Mouse (Mus musculus) kidney, postnatal 36 days (tissue): Measurements from ENCODE around the gene 4930451I11Rik.

ENCODE experiments used
- DNase-seq, 2 experiments: peaks; one replicate each; pipeline ENCODE4 v3.0.0; 2021 to 2022; ENCODE audit warnings: mixed read lengths in 2 of 2

Gene 4930451I11Rik

DNA sequence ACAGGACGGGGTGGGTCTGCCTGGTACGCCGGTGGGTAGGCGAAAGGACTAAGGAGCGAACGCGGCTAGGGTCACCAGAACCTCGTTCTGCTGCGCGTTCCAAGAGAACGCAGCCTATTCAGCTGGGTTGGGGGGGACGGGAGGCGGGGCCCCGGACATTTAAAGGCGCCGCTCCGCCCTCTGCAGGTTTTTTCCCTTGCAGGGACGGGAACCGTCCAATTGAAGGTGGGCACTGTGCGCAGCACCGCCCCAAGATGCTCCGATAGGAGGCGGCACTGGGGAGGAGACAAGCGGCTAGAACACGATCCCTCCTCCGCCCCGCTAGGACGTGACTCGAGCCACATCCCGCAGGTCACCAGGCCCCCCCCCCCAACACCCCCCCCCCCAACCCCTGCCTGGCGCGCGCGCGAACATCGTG, 32.4 kb downstream of the 4930451I11Rik start:
- DNase-seq = peak; percentile 97 to 99

- peak; percentile 37 to 71 for DNase-seq
These were observed 33.1 kb downstream of the 4930451I11Rik start for GRCm38 (mm10) chr7:126798127-126799049.

GRCm38 (mm10) chr7:126797411-126798126, 33.9 kb downstream of the 4930451I11Rik start, which contains the start of gene Fam57b:
Gene Fam57b (plus strand): TSS chr7:126797668.
- peak in 1 of 2 experiments; percentile 41 for DNase-seq

DNA sequence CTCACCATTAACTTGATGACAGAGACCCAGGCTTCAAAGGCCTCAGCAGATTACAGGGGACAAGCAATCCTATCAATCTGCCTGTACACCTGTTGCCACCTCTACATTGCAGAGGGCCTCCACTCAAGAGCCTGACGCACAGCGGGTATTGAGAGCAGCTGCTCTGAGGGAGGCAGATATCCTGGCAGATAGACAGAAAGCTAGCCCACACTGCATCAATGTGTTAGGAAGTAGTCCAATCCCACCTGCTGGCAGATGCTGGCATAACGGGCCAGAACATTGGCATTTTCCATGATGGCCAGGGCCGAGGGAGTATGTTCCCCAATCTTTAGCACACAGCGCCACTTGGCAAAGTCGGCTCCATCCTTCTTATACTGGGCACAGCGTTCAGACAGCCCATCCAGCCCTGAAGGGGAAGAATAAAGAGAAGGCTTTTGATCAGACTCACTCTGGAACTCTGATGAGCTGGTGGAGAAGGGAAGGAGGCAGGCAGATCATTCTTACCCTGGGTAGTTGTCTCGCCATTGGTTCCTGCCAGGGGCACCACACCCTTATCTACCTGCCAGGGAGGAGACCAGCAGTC, 35.0 kb downstream of the 4930451I11Rik start:
- DNase-seq = peak in 1 of 2 experiments; percentile 53

DNA sequence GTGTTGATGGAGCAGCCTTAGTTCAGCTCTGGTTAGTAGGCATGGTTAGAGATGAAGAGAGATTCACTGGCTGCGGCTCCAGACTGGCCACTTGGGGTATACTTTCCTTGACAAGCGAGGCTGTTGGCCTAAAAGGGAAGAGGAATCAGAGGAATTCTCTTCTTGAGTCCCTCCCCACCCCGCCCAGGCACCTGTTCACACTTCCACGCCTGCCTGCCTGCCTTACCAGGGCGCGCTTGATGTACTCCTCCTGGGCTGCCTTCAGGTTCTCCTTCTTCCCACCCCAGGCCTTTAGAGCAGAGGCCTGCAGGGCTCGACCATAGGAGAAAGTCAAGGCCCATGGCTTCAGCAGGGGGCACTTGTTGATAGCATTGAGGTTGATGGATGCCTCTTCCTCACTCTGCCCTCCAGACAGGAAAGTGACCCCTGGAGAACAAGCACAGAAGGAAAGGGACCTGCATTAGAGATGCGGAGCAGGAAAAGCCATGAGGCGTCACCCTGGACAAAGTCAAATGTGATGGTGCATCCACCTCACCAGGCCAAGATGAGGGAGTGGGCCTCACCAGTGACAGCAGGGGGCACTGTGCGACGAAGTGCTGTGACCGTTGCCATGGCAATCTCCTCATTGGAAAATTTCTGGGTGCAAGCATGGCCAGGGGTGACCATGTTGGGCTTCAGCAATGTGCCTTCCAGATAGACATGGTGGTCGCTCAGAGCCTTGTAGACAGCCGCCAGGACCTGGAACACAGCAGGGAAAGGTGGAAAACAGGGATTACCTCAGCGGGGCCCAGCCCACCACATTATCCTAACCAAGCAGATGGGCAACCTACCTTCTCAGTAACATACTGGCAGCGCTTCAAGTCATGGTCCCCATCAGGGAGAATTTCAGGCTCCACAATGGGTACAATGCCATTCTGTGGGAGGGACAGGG, 35.8 kb downstream of the 4930451I11Rik start:
- DNase-seq = no peak

DNA sequence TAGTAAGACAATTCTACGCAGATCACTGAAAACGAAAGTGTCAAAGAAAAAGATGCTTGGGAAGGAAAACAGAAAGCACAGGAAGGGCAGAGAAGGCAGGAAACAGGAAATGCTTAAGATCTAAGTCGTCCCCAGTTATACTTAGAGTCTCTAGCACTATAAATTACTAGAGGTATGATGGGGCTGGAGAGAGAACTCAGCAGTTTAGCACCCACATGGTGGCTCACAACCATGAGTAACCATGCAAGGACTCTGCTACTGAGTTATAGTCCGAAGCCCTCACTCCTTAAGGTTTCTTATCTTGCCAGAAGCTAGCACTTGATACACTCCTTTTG, 37.2 kb downstream of the 4930451I11Rik start:
- DNase-seq = no peak

DNA sequence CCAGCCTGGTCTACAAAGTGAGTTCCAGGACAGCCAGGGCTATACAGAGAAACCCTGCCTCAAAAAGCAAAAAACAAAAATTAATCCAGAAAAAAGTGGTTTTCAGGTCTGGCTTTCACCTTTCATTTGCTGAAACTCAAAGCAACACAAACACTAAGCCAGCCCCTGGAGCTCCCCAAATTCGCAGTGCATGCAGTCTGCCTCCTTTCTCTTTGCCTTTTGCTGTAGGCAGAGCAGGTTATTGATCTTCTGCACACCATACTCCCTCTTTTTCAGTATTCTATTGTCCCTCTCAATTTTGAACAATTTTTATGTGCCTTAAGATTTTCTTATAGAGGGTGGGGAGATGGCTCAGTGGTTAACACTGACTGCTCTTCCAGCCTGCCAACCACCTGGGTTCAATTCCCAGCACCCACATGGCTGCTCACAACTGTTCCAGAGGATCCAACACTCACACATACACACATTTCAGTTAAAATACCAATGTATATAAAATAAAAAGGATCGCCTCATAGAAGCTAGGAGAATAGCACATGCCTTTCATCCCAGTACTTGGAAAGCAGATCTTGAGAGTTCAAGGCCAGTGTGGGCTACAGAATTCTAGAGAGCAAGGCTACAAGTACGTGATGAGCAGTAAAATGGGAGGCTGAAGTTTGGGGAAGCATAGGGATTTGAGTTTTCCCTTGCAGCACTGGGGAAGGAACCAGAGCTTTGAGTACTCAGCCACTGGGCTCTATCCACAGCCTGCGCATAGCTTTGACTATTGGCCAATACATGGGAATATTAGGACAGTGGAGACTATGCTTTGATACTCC, 37.8 kb downstream of the 4930451I11Rik start:
- no peak for DNase-seq

DNA sequence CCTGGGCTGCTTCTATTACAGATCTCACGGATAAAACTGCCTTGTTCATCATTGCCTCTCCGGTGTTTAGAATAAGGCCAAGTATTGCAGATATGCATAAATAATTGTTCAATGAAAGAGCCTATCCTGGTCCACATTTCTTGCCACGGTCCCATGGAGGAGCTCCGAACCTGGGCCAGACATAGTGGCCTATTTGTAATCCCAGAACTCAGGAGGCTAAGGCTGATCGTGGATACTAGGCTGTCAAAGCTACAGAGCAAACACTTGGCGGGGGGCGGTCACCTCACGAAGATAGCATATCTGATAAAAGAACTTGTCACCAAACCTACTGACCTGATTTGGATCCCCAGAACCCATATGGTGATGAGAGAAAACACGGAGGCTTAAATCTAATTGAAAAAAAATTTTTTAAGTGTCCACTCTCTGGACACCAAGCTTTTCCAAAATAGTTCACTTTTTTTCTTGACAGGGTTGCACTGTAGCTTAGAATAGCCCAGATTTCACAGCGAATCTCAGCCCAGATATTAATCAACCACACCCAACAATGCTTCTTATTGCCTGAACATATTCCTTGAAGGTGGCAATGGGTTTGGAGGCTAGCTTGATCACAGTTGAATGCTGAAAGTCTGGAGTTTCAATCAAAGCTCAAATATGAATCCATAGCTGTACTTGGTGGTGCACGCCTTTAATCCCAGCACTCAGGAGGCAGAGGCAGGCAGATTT, 38.6 kb downstream of the 4930451I11Rik start:
- DNase-seq = no peak

DNA sequence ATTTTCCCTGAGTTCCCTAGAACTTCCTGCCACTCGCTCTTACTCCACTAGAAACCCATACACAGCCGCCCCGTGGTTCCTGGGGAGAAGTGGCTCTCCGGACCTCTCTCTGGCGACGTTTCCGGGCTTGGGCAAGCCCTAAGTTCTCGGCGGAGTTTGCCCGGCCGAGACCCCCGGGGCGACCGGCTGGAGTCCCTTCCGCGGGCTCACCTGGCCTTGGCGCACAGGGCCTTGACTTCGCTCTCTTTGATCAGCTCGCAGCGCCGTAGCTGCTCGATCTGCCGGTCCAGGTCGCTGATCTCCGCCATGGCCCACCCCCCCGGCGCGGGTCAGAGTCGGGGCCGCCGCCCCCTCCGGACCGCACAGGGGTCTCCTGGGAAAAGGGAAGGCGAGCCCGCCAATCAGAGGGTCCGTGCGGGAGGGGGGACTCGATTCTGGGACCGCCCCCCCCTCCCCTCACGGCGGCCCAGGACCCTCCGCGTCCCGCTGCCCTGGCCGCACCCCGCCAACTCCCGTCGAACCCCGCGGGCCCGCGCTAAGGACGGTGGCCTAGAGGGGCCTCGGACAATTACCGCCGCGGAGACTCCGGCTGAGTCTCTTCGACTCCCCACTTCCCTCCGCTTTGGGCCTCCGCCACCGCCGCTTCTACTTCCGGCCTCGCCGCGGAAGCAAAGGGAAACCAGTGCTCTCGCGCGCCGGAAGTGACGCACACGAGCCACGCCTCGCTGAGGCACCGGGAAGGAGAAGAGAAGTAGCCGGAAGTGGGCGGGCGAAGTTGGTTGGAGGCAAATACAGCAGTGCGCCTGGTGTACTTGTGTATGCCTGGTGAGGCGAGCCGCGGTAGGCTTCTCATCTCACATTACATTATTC, 39.4 kb downstream of the 4930451I11Rik start, which contains the start of gene Ppp4c:
Gene Ppp4c (minus strand): TSS at position 646 of the 870 bp plus-strand sequence.
- DNase-seq = peak; percentile 98 to 99

GRCm38 (mm10) chr7:126789141-126789540, 42.3 kb downstream of the 4930451I11Rik start:
- no peak for DNase-seq

GRCm38 (mm10) chr7:126786142-126786541, 45.3 kb downstream of the 4930451I11Rik start:
- DNase-seq = no peak

- DNase-seq = no peak
These were observed 46.4 kb downstream of the 4930451I11Rik start for GRCm38 (mm10) chr7:126785056-126785455.

- DNase-seq = no peak
These were observed 47.0 kb downstream of the 4930451I11Rik start for GRCm38 (mm10) chr7:126784469-126784868.

- DNase-seq = no peak
These were observed 48.7 kb downstream of the 4930451I11Rik start for GRCm38 (mm10) chr7:126782693-126783092.

DNA sequence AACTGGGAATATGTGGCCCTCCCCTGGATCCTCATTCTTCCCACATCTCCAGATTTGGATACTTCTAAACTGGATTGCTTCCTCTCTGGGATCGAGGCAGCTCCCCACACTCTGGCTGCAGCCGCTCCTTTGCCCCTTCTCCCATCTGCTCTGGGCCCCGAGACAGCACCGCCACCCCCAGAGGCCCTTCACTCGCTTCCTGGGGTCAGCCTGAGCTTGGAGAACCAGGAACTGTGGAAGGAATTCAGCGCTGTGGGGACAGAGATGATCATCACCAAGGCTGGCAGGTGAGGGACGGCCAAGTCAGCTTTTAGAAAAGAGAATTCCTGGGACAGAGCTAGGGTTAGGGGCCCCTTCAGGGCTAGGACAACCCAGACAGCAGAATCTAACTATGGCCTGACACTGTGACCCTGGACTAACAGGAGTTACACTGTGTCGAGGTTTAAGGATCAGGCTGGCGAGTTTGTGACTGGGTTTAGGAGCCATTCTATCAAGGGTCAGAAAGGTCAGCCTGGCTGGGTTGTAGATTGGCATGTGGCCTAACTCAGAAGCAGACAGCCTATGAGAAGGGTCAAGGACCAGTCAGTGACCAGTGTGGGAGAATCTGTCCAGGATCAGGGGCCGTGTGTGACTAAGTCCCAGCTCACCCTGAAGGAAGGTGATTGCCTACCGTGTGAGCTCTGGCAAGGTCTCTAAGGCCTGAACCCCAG, 49.6 kb downstream of the 4930451I11Rik start:
- no peak for DNase-seq

GRCm38 (mm10) chr7:126780971-126781635, 50.3 kb downstream of the 4930451I11Rik start, which contains the start of gene Tbx6:
Gene Tbx6 (plus strand): TSS chr7:126781483.
- peak in 1 of 2 experiments; percentile 42 for DNase-seq
